Comparison of ENCODE assay signal across 34 mouse cellular contexts in genomic region chr9:31195573-31195972, GRCm38 (mm10).
"Had no signal": no experiment of that assay in that cellular context is flagged by ENCODE, and none has a peak within 500 bp of the region (broad histone marks: within the 10 kb centered on the region; RNA-seq: fewer than 3 reads in every experiment).

No protein-coding gene starts in this region.

- H3K27me3 ChIP-seq: heart, embryonic 13.5 days; heart, embryonic 15.5 days; hindbrain, embryonic 12.5 days; hindbrain, embryonic 13.5 days; hindbrain, embryonic 15.5 days; intestine, embryonic 15.5 days; kidney, embryonic 15.5 days had no signal

- H3K4me3 ChIP-seq: heart, embryonic 13.5 days; heart, embryonic 15.5 days; hindbrain, embryonic 10.5 days; hindbrain, embryonic 12.5 days; hindbrain, embryonic 13.5 days; hindbrain, embryonic 15.5 days; intestine, embryonic 15.5 days; kidney, embryonic 15.5 days; layer of hippocampus, adult 2 months; left cerebral cortex, adult 2 months had no signal

- H3K36me3 ChIP-seq: hindbrain, embryonic 15.5 days had no signal

- H3K4me2 ChIP-seq: heart, embryonic 11.5 days; heart, embryonic 13.5 days; heart, embryonic 15.5 days; hindbrain, embryonic 12.5 days; hindbrain, embryonic 13.5 days; hindbrain, embryonic 14.5 days; hindbrain, embryonic 15.5 days; intestine, embryonic 15.5 days; kidney, embryonic 15.5 days had no signal

- H3K4me1 ChIP-seq: hindbrain, embryonic 12.5 days had no signal

- H3K9ac ChIP-seq: heart, embryonic 13.5 days; heart, embryonic 15.5 days; hindbrain, embryonic 12.5 days; hindbrain, embryonic 13.5 days; hindbrain, embryonic 14.5 days; hindbrain, embryonic 15.5 days; intestine, embryonic 15.5 days; kidney, embryonic 15.5 days had no signal

- ATAC-seq: hindbrain, embryonic 16.5 days; hindbrain, postnatal 0 days; inflammation-experienced regulatory T-cells, adult 6 months; intestine, embryonic 15.5 days; intestine, embryonic 16.5 days; intestine, postnatal 0 days had no signal

- DNase-seq: heart, postnatal 10 days; heart, postnatal 14 days; heart, postnatal 36 days; heart, postnatal 4 days; kidney, adult 11 months; kidney, adult 18-20 months; kidney, adult 2 months; kidney, adult 8-10 months; kidney, adult 9 months; kidney, postnatal 10 days; kidney, postnatal 14 days; kidney, postnatal 25 days; kidney, postnatal 36 days; kidney, postnatal 4 days; layer of hippocampus, adult 9-11 months; layer of hippocampus, postnatal 36 days had no signal

- H3K27ac ChIP-seq: heart, embryonic 13.5 days; heart, embryonic 15.5 days; hindbrain, embryonic 10.5 days; hindbrain, embryonic 12.5 days; hindbrain, embryonic 13.5 days; hindbrain, embryonic 14.5 days; hindbrain, embryonic 15.5 days; hindbrain, postnatal 0 days; intestine, embryonic 15.5 days; kidney, embryonic 15.5 days; kidney, postnatal 0 days; layer of hippocampus, adult 2 months; left cerebral cortex, adult 2 months had no signal

- H3K9me3 ChIP-seq: heart, embryonic 13.5 days; heart, embryonic 15.5 days; hindbrain, embryonic 10.5 days; hindbrain, embryonic 12.5 days; hindbrain, embryonic 13.5 days; hindbrain, embryonic 15.5 days; intestine, embryonic 15.5 days; kidney, embryonic 15.5 days had no signal
